Mouse (Mus musculus): Measurements from ENCODE around the gene Kcnip4. TPM values are rescaled to one million over a fixed set of nuclear protein-coding genes. Genes with fewer than 3 reads are reported as not detected.

The Kcnip4 gene
- total RNA-seq, 2 experiments from 2014 or later = 58.4 to 59.9 TPM

- no peak for DNase-seq (ENCODE audit: low spot score in 2 of 2)
- intact Hi-C loops (cut with DNase I) = loop anchor here (10.0 kb wide), 2 partner anchors 81 to 201 kb away; no protein-coding TSS in a partner anchor
These were observed 1178.6 kb downstream of the Kcnip4 start for GRCm38 (mm10) chr5:48345983-48346648.

DNA sequence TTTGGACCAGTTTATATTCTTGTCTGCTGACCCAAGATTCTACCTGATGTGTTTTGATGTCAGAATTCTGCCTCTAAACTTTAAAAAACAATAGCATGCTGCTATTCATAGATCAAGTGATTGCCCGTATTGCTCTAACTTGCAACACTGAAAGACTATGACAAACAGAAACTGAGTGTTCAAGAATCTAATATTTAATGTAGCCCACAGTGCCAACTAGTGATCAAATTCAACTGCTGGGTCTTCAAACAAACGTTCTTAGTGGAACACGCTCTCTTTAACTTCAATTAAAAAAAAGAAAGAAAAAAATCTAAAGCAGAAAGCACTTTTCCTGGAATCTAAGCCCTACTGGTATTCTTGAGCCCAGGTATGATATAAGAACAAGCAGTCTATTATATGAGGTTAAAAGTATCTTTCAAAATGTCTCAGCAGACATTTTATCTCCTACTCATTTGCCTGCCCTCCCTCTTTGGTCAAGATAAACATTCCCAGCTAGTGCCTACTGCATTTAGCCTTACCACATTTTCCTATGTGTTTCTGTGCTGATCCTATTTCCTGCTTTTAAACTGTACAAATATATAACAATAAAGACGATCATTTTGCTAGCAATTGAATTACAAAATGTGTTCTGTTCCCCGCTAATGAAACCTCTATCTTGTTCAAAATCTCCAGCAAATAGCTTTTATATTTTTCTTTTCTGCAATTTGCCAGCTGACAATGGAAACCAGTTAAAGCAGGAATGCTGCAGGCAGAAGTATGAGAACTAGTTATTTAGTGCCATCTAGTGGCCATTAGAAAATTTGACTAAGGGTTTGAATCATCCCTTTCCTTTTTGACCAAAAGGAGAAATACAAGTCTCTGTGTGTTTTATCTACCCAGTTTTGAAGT lies 1179.4 kb downstream of the Kcnip4 start:
- peak; percentile 4 to 49 for DNase-seq (ENCODE audit: low spot score in 2 of 2)
- intact Hi-C loops (cut with DNase I) = loop anchor here (10.0 kb wide), 2 partner anchors 81 to 201 kb away; no protein-coding TSS in a partner anchor

DNA sequence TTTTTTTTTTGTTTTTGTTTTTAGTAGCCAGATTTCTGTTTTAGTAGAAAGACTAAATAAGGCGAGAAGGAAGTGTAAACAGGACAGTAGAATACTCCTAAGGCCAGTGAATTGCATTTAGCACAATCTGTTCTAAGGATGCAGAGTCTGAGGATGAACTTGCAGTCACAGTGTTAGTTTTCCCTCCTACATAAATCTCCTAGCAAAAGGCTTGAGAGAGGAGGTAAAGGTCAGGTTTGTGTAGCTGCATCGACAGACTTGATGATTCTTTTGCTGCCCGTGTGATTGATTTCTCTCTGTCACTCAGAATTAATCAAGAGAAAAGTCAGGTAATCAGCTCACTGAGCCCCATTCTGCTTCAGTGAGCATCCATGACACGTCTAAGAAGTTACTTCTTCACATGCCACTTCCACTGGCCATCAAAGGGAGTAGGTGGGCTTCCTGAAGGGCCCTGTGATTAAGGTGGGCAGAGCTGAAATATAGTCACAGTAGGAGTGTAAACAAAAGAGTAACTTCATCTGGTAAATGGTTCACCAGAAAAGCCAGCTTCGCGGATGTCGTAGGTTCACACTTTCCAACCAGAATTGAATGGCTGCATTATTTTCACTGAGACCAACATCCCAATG lies 1183.8 kb downstream of the Kcnip4 start:
- intact Hi-C loops (cut with DNase I) = loop anchor here (10.0 kb wide), 2 partner anchors 76 to 196 kb away; no protein-coding TSS in a partner anchor
- no peak for DNase-seq (ENCODE audit: low spot score in 2 of 2)

Data from left cerebral cortex, postnatal 14 days (tissue).